Mouse (Mus musculus): ENCODE data around the gene Gm2237.
"Not testable (repeated sequence)": the region's sequence is repeated elsewhere in the genome, so short reads cannot be mapped to it uniquely, and the experiment has no call there.

Gm2237 gene

GRCm38 (mm10) chr14:19584804-19585667, at the start of gene Gm2237:
Gene Gm2237, minus strand, starts transcription at chr14:19585135.
- not testable (repeated sequence) for DNase-seq

- not testable (repeated sequence) for DNase-seq
Observed at GRCm38 (mm10) chr14:19602481-19602880, 17.5 kb upstream of the Gm2237 start, which contains the start of gene Gm5458. Gene Gm5458, minus strand, starts transcription at chr14:19602581.

GRCm38 (mm10) chr14:19549863-19550262, 35.1 kb downstream of the Gm2237 start, which contains the start of gene Gm2244:
Gene Gm2244, minus strand, starts transcription at chr14:19549963.
- not testable (repeated sequence) for DNase-seq
